Mouse (Mus musculus): ENCODE results near the gene Pla2g7.

GRCm38 (mm10) chr17:43590531-43590930 lies 22.6 kb downstream of the Pla2g7 start:
- no peak for TF ChIP-seq GATA1 (IDR thresholded peaks at IDR 0.05; ENCODE audit: low read length)
- TF ChIP-seq TAL1 (IDR thresholded peaks at IDR 0.05; ENCODE audit: low read length): no peak

Measured in erythroblast, embryonic 14.5 days (primary cell).